Mouse (Mus musculus) bone marrow, adult 2 months (tissue): ENCODE measurements around the gene Arntl2.

Experiments used
- CTCF ChIP-seq: fragments of 200-500 bp; IDR thresholded peaks from 2 replicates; pipeline ENCODE4 v1.5.1; 2011; ENCODE audit warnings: low read length, control low read depth; ENCODE audit not compliant: control insufficient read depth, insufficient read depth
- POLR2A ChIP-seq: fragments of 200-500 bp; IDR thresholded peaks from 2 replicates; pipeline ENCODE4 v1.6.1; 2011; ENCODE audit warnings: low read depth, mild to moderate bottlenecking, control low read depth, low read length, borderline replicate concordance; ENCODE audit not compliant: control insufficient read depth

GRCm38 (mm10) chr6:146863154-146863553, 67.3 kb downstream of the Arntl2 start:
- TF ChIP-seq CTCF = no peak
- no peak for TF ChIP-seq POLR2A
